Mouse (Mus musculus): ENCODE results near the gene Gars.

- no peak for TF ChIP-seq TCF12 (IDR thresholded peaks at IDR 0.05; ENCODE audit: insufficient read depth, poor library complexity, severe bottlenecking)
- no peak for TF ChIP-seq POLR2A (IDR thresholded peaks at IDR 0.05; ENCODE audit: insufficient read length, low read depth)
- no peak for TF ChIP-seq POLR2AphosphoS2 (IDR thresholded peaks at IDR 0.05; ENCODE audit: insufficient read length, low read depth)
- no peak for TF ChIP-seq MAX (IDR thresholded peaks at IDR 0.05; ENCODE audit: low read depth)
- peak; percentile 14 to 91 (median 81) for TF ChIP-seq MYOD1 (IDR thresholded peaks at IDR 0.05; ENCODE audit: control insufficient read depth in 1 of 3, insufficient read length in 2 of 3, low read depth in 2 of 3)
- no peak for TF ChIP-seq SRF (IDR thresholded peaks at IDR 0.05; ENCODE audit: control insufficient read depth, insufficient read length, low read depth)
- no peak for TF ChIP-seq REST (IDR thresholded peaks at IDR 0.05; ENCODE audit: insufficient read depth, insufficient read length)
- TF ChIP-seq CEBPB (IDR thresholded peaks at IDR 0.05; ENCODE audit: insufficient read depth, poor library complexity, severe bottlenecking): no peak
- TF ChIP-seq USF1 (IDR thresholded peaks at IDR 0.05; ENCODE audit: low read depth): no peak
These were observed 60.2 kb downstream of the Gars start for GRCm38 (mm10) chr6:55098030-55098429.
